Mouse (Mus musculus) neutrophil, adult 5-6 weeks (primary cell): ENCODE measurements around the gene Cpe. TPM values are rescaled to one million over a fixed set of nuclear protein-coding genes. Genes with fewer than 3 reads are reported as not detected.
A peak's percentile ranks its signal among the peaks of the same experiment; 100 is the strongest.

Experiments
- ATAC-seq: fragments of 151-379, 151-347 bp; 2 replicates; pipeline ENCODE4 v1.8.0; 2017; ENCODE audit warnings: mild to moderate bottlenecking, moderate TSS enrichment; ENCODE audit not compliant: insufficient number of reproducible peaks, poor library complexity, low FRiP score, severe bottlenecking; ENCODE audit errors: extremely low read depth
- total RNA-seq: library from RNA; stranded (forward); fragments of 200-1000 nt; gene quantifications from 2 replicates; pipeline ENCODE4 v1.2.3, GENCODE M21; 2017

Gene Cpe
- 0.58 TPM in 1 of 2 replicates, not detected in the other for total RNA-seq

- ATAC-seq: no peak
Measured at GRCm38 (mm10) chr8:64692651-64693201, at the start of gene Cpe. Gene Cpe, minus strand, starts transcription at chr8:64693054.

GRCm38 (mm10) chr8:64740547-64741211 lies 47.8 kb upstream of the Cpe start:
- ATAC-seq: no peak

GRCm38 (mm10) chr8:64738916-64739315 lies 46.1 kb upstream of the Cpe start:
- no peak for ATAC-seq

- ATAC-seq: no peak
Measured at GRCm38 (mm10) chr8:64736767-64737323, 44.0 kb upstream of the Cpe start.

GRCm38 (mm10) chr8:64735161-64735560 lies 42.3 kb upstream of the Cpe start:
- ATAC-seq: no peak

- ATAC-seq: peak; percentile 99
Measured at GRCm38 (mm10) chr8:64733271-64733943, 40.6 kb upstream of the Cpe start, which contains the start of gene Msmo1. Gene Msmo1, minus strand, starts transcription at chr8:64733792.

GRCm38 (mm10) chr8:64732596-64732995 lies 39.7 kb upstream of the Cpe start:
- ATAC-seq: no peak

- ATAC-seq: no peak
Measured at GRCm38 (mm10) chr8:64728156-64728555, 35.3 kb upstream of the Cpe start.

GRCm38 (mm10) chr8:64726190-64726695 lies 33.4 kb upstream of the Cpe start:
- peak; percentile 49 for ATAC-seq

- no peak for ATAC-seq
Measured at GRCm38 (mm10) chr8:64723206-64723605, 30.4 kb upstream of the Cpe start.

GRCm38 (mm10) chr8:64717868-64718267 lies 25.0 kb upstream of the Cpe start:
- no peak for ATAC-seq

GRCm38 (mm10) chr8:64712499-64712898 lies 19.6 kb upstream of the Cpe start:
- no peak for ATAC-seq

GRCm38 (mm10) chr8:64711544-64711943 lies 18.7 kb upstream of the Cpe start:
- no peak for ATAC-seq

GRCm38 (mm10) chr8:64707481-64707880 lies 14.6 kb upstream of the Cpe start:
- no peak for ATAC-seq

GRCm38 (mm10) chr8:64703191-64703590 lies 10.3 kb upstream of the Cpe start:
- ATAC-seq: no peak

GRCm38 (mm10) chr8:64691591-64692401 lies 1.1 kb downstream of the Cpe start:
- no peak for ATAC-seq

GRCm38 (mm10) chr8:64690845-64691244 lies 2.0 kb downstream of the Cpe start:
- no peak for ATAC-seq

- ATAC-seq: no peak
Measured at GRCm38 (mm10) chr8:64690306-64690705, 2.5 kb downstream of the Cpe start.

GRCm38 (mm10) chr8:64688741-64689140 lies 4.1 kb downstream of the Cpe start:
- ATAC-seq: no peak
